Mouse (Mus musculus): ENCODE measurements around the gene Mucl1.
"Not testable (repeated sequence)": the region's sequence is repeated elsewhere in the genome, so short reads cannot be mapped to it uniquely, and the experiment has no call there.

Gene Mucl1

DNA sequence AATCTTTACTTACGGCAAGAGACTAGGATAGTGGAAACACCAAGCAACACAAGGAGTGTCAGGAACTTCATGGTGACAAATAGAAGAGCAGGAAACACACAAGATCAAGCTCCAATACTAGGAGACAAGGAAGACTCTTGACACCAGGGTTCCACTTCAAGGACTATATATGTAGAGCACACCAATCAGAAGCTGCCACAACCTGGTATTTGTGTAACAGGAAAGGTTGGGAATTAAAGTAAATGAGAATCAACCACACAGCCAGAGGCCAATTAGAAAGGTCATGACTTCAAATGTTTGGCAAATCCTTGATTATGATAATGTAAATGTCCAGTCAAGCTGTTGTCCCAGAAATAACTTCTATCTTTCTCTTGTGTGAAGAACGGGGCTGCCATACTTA lies at the start of gene Mucl1:
Gene Mucl1 (minus strand): TSS at position 101 of the 400 bp plus-strand sequence.
- DNase-seq: no peak

DNA sequence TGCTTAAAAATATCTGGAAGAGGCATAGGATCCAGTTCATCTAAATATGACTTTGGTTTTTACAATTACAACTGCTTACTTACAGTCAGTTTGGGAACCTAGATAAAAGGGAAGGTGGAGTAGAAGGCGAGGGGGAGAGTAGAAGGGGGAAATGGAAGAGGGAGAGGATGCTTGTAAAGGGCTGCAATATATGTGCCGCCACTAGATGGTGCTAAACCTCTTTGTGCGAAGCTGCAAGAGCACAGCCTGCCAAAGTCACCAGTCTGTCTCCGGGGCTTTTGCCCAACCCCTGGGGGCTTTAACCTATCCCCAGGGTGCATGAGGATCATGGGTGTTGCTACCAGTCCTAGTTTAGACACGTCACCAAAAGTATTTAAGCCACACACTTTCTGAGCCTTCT lies 11.6 kb upstream of the Mucl1 start:
- DNase-seq: peak in 1 of 2 experiments; percentile 41

DNA sequence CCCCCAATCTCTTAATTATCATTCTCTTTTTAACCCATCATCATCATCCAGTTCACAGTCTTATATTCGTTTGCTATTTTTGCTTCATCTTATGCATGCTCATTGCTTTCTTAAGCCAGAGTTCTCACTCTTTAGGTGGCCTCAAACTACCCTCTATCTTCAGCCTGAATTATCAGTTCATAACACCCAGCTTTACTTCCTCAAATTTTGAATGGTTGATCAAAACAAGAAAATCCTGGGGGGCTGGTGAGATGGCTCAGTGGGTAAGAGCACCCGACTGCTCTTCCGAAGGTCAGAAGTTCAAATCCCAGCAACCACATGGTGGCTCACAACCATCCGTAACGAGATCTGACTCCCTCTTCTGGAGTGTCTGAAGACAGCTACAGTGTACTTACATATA lies 38.4 kb downstream of the Mucl1 start:
- DNase-seq: not testable (repeated sequence)

Measured in kidney, adult 8-10 months (tissue).